Mouse (Mus musculus): ENCODE data around the gene Limch1. TPM values are rescaled to one million over a fixed set of nuclear protein-coding genes. Genes with fewer than 3 reads are reported as not detected.

The Limch1 gene
- total and polyA plus RNA-seq, 2 experiments = 0.13 to 0.55 TPM

- 74% methylated on average over 6 of the region's 6 CpGs for WGBS
- Histone ChIP-seq H3K9ac (ENCODE audit: low read depth, low read length) (no peak overlapping the region), H3K36me3 (ENCODE audit: control insufficient read depth, insufficient read depth, low read length) (no peaks in the 10 kb centered on the region), H3K27ac (replicated peaks; ENCODE audit: insufficient read depth, low read depth, low read length) (no peak overlapping the region), H3K4me3 (ENCODE audit: insufficient read depth, low read depth, low read length) (no peak overlapping the region), H3K4me1 (ENCODE audit: control insufficient read depth, insufficient read depth, low read length) (no peaks in the 10 kb centered on the region), H3K27me3 (ENCODE audit: control insufficient read depth, insufficient read depth, low read length) (no peaks in the 10 kb centered on the region), H3K79me2 (ENCODE audit: control insufficient read depth, insufficient read depth, low read length) (no peaks in the 10 kb centered on the region)
- DNase-seq (ENCODE audit: extremely low read depth, low read depth, low spot score) = no peak
- TF ChIP-seq POLR2A (IDR thresholded peaks at IDR 0.05; ENCODE audit: extremely low read depth, insufficient read depth, low read length) (no peak), CTCF (IDR thresholded peaks at IDR 0.05; ENCODE audit: low read depth, low read length) (no peak)
Observed at GRCm38 (mm10) chr5:66965442-66965841, 219.8 kb downstream of the Limch1 start.

DNA sequence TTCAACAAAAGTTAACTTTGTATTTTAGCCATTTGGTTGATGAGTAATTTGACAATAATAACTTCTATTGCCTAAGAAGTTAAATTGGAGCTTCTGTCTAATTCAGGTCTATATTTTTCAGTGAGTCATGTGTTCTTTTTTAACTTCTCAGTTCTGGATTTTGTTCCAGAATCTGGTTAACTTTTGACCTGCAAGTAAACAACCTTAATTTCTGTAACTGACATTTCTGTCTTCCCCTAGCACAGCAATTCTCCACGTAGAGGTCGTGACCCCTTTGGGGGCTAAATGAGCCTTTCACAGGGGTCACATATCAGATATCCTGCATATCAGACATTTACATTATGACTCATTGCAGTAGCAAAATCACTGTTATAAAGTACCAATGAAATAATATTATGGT is 221.5 kb downstream of the Limch1 start:
- no peaks in the 10 kb centered on the region for H3K79me2 ChIP-seq (ENCODE audit: control insufficient read depth, insufficient read depth, low read length)
- TF ChIP-seq CTCF (IDR thresholded peaks at IDR 0.05; ENCODE audit: low read depth, low read length) = no peak
- TF ChIP-seq POLR2A (IDR thresholded peaks at IDR 0.05; ENCODE audit: extremely low read depth, insufficient read depth, low read length) = no peak
- no peaks in the 10 kb centered on the region for H3K36me3 ChIP-seq (ENCODE audit: control insufficient read depth, insufficient read depth, low read length)
- no peaks in the 10 kb centered on the region for H3K27me3 ChIP-seq (ENCODE audit: control insufficient read depth, insufficient read depth, low read length)
- no peak overlapping the region for H3K27ac ChIP-seq (replicated peaks; ENCODE audit: insufficient read depth, low read depth, low read length)
- H3K4me3 ChIP-seq (ENCODE audit: insufficient read depth, low read depth, low read length) = no peak overlapping the region
- DNase-seq (ENCODE audit: extremely low read depth, low read depth, low spot score) = peak; percentile 6
- WGBS = 48% methylated on average over 2 of the region's 2 CpGs
- no peaks in the 10 kb centered on the region for H3K4me1 ChIP-seq (ENCODE audit: control insufficient read depth, insufficient read depth, low read length)
- no peak overlapping the region for H3K9ac ChIP-seq (ENCODE audit: low read depth, low read length)

- no peak overlapping the region for H3K4me3 ChIP-seq (ENCODE audit: insufficient read depth, low read depth, low read length)
- no peaks in the 10 kb centered on the region for H3K27me3 ChIP-seq (ENCODE audit: control insufficient read depth, insufficient read depth, low read length)
- H3K79me2 ChIP-seq (ENCODE audit: control insufficient read depth, insufficient read depth, low read length) = no peaks in the 10 kb centered on the region
- 75% methylated on average over 4 of the region's 4 CpGs for WGBS
- no peaks in the 10 kb centered on the region for H3K4me1 ChIP-seq (ENCODE audit: control insufficient read depth, insufficient read depth, low read length)
- no peak overlapping the region for H3K27ac ChIP-seq (replicated peaks; ENCODE audit: insufficient read depth, low read depth, low read length)
- DNase-seq (ENCODE audit: extremely low read depth, low read depth, low spot score) = no peak
- no peaks in the 10 kb centered on the region for H3K36me3 ChIP-seq (ENCODE audit: control insufficient read depth, insufficient read depth, low read length)
- no peak for TF ChIP-seq POLR2A (IDR thresholded peaks at IDR 0.05; ENCODE audit: extremely low read depth, insufficient read depth, low read length)
- no peak for TF ChIP-seq CTCF (IDR thresholded peaks at IDR 0.05; ENCODE audit: low read depth, low read length)
- no peak overlapping the region for H3K9ac ChIP-seq (ENCODE audit: low read depth, low read length)
Observed at GRCm38 (mm10) chr5:66967646-66968045, 222.0 kb downstream of the Limch1 start.

DNA sequence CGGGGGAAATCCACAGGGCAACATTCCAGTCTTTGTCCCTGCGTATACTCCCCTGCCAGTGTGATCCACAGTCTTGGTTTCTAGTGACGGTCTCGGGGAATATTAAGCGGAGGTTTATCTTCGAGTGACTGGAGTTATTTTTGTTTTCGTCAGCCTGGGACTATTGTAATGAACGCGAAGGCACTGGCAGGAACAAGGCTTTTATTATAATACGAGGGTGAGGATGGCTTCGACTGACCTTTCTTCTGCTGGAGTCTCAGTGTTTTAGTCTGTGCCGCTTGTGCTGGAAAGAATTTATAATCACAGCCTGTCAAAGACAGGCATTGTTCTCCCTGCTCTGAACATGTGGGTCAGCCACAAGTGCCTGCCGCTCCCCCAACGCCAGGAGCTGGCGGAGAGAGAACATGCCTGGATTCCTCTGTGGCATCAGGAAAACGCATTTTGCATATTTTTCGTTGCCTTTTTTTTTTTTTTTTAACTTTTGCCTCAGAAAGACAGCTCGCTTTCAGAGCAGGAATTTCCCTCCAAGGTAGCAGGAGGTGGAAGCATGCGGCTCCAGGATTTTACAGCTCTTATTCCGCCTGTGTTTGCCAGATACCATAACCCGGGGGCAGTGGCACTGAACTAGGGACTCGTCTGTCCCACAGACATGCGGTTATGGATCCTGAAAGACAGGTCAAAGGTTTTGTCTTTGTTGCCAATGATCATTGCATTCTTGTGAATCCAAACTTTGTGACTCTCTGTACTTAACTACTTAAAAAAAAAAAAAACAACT is 222.6 kb downstream of the Limch1 start:
- no peaks in the 10 kb centered on the region for H3K36me3 ChIP-seq (ENCODE audit: control insufficient read depth, insufficient read depth, low read length)
- no peak overlapping the region for H3K4me3 ChIP-seq (ENCODE audit: insufficient read depth, low read depth, low read length)
- no peak overlapping the region for H3K27ac ChIP-seq (replicated peaks; ENCODE audit: insufficient read depth, low read depth, low read length)
- WGBS = 57% methylated on average over 23 of the region's 23 CpGs
- H3K9ac ChIP-seq (ENCODE audit: low read depth, low read length) = no peak overlapping the region
- H3K27me3 ChIP-seq (ENCODE audit: control insufficient read depth, insufficient read depth, low read length) = no peaks in the 10 kb centered on the region
- no peaks in the 10 kb centered on the region for H3K79me2 ChIP-seq (ENCODE audit: control insufficient read depth, insufficient read depth, low read length)
- TF ChIP-seq CTCF (IDR thresholded peaks at IDR 0.05; ENCODE audit: low read depth, low read length) (no peak), POLR2A (IDR thresholded peaks at IDR 0.05; ENCODE audit: extremely low read depth, insufficient read depth, low read length) (no peak)
- no peaks in the 10 kb centered on the region for H3K4me1 ChIP-seq (ENCODE audit: control insufficient read depth, insufficient read depth, low read length)
- DNase-seq (ENCODE audit: extremely low read depth, low read depth, low spot score) = peak; percentile 13

DNA sequence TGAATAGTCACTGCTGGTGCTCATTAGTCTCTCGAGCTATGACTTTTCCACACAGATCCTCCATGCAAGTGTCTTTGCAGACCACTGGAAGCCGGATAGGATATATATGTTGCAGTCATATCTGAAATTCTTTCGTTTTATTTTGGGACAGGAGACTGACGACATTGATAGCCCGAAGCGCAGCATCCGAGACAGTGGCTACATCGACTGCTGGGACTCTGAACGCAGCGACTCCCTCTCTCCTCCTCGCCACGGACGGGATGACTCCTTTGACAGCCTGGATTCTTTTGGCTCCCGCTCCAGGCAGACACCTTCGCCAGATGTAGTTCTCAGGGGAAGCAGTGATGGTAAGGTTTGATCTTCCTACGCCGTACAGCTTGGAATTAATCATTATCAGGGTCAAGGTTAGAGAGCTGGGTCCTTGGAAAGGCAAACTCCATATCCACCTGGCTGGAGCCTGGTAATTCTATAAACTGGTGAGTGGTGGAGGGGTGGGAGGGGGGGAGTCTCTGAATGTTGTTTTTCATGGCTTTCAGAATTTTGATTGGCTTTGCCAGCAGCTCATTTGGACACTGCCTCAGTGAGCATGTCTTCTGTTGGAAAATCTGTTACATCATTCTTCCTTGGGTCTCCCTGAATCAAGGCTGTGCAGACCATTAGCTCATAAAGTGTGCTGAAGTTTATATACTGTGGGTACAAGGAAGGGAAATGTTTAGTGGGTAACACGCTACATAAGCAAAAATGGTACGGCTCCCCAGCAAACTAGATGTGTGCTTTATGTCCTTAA is 223.5 kb downstream of the Limch1 start:
- Histone ChIP-seq H3K27ac (replicated peaks; ENCODE audit: insufficient read depth, low read depth, low read length) (no peak overlapping the region), H3K36me3 (ENCODE audit: control insufficient read depth, insufficient read depth, low read length) (no peaks in the 10 kb centered on the region), H3K9ac (ENCODE audit: low read depth, low read length) (no peak overlapping the region), H3K79me2 (ENCODE audit: control insufficient read depth, insufficient read depth, low read length) (no peaks in the 10 kb centered on the region), H3K27me3 (ENCODE audit: control insufficient read depth, insufficient read depth, low read length) (no peaks in the 10 kb centered on the region), H3K4me1 (ENCODE audit: control insufficient read depth, insufficient read depth, low read length) (no peaks in the 10 kb centered on the region), H3K4me3 (ENCODE audit: insufficient read depth, low read depth, low read length) (no peak overlapping the region)
- DNase-seq (ENCODE audit: extremely low read depth, low read depth, low spot score) = no peak
- 70% methylated on average over 19 of the region's 19 CpGs for WGBS
- no peak for TF ChIP-seq POLR2A (IDR thresholded peaks at IDR 0.05; ENCODE audit: extremely low read depth, insufficient read depth, low read length)
- TF ChIP-seq CTCF (IDR thresholded peaks at IDR 0.05; ENCODE audit: low read depth, low read length) = no peak
